Mouse (Mus musculus) neural tube, postnatal 0 days (tissue): ENCODE measurements around the gene Krt19. TPM values are rescaled to one million over a fixed set of nuclear protein-coding genes. Genes with fewer than 3 reads are reported as not detected.

Source experiments
- polyA plus RNA-seq: library from polyadenylated mRNA; unstranded; fragments of >200 nt; fragmentation: Nextera tagmentation; extraction: Ambion mirVana; gene quantifications from 2 replicates; pipeline ENCODE4 v1.2.1, GENCODE M21; 2015

Gene Krt19
- polyA plus RNA-seq = 5.0 and 6.1 TPM in 2 replicates

DNA sequence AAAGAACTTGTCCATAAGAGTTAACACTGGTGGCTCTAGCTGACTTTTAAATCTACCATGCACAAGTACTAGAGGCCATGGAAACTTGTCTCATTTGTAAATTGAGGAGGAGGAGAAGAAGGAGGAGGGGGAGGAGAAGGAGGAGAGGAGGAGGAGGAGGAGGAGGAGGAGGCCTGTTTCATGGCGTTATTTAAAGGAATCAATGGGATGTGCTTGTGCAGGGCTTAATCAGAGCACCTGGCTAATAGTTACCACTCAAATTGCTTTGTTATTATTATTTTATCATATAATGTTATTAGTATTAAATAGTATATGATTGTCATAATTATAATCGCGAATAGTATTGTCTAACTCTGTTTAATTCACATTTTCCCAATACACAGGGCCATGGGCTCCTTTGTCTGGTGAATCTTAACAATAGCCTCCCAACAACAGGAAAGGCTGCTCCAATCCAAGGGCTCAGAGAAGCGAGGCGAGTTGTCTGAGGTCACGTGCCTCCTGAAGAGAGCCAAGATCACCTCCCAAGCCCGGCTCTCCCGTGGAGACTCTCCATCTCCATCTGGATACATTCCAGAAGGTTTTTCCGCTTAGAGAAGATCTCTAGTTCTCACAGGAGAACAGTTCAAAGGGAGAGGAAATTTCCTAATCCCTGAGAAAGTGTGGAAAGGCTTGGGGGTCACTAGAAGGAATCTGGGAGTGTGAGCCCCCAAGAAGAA lies at the start of gene Krt19:
TSS of gene Krt19 (minus strand) at position 51 of the 716 bp plus-strand sequence.

GRCm38 (mm10) chr11:100192992-100193391 lies 44.5 kb upstream of the Krt19 start, which contains the start of gene Krt9:
Krt9 (minus strand) TSS chr11:100193246.

DNA sequence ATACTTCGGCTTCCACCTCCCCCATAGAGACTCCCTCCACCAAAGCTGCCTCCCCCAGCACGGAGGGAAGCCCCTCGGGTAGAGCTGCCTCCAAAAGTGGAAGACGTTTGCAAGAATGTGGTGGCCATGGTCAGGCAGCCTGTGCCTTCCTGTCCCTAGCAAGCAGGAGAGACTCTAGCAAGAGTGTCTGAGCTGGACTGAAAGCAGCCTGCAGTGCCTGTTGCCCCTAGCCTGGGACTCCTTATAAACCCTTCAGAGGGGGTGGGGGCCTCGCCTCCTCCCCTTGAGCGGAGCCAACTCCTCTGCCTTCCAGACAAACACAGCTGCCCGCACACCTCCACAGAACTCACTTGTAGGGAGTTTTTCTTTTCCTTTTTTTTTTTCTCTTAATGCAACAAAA lies 12.7 kb downstream of the Krt19 start, which contains the start of gene Krt15:
TSS of gene Krt15 (minus strand) at position 198 of the 400 bp plus-strand sequence.

DNA sequence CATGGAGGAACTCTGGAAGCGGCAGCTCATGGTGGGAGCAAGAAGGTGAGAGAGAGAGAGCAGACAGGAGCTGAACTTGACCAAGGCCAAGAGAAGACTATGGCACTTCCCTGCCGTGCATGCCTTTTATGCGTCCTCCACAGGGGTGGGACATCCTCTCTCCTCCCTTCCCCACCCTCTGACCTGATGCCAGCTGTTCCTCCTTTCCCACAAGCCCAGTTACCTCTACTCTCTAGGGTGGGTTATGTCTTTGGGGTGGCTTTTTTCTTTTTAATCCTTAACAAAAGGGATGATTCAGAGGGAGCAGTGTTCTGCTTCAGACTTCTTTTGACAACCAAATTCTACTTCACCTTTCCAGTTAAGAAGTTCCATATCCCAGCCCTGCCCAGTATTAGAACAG lies 27.0 kb downstream of the Krt19 start, which contains the start of gene Krt13:
TSS of gene Krt13 (minus strand) at position 101 of the 400 bp plus-strand sequence.

DNA sequence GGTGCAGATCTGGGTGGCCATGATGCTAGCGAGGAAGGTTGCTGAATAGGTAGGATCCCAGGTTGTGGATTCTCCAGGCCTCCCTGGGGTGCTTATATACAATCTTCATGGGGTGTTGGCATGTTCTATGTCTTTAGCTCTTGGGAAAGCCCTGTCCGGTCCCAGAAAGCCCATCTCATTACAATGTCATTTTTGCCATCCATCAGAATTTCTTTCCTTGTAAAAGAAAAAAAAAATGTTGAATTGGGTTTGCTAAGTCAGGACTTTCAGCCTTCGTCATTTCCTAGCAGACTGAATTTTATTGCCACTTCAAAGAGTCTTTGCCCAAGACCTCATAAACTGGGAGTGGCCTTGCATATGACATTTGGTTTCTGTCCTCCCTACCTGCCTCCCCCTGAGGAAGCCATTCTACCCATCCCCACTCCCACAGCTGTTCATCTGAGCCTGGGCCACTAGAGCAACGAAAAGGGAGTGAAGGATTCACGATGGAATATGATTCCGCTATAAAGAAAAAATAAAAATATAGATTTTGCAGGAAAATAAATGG lies 42.8 kb downstream of the Krt19 start, which contains the start of gene Krt36:
TSS of gene Krt36 (minus strand) at position 51 of the 547 bp plus-strand sequence.

GRCm38 (mm10) chr11:100096141-100096540 lies 52.3 kb downstream of the Krt19 start, which contains the start of gene Krt35:
Krt35 (minus strand) TSS chr11:100096241.

Other genes with a start within 250 kb of the Krt19 start
- gene Krtap31-1, start 240.7 kb downstream of the Krt19 start, polyA plus RNA-seq = not detected in 2 replicates
- gene Gm11565, start 233.9 kb downstream of the Krt19 start, polyA plus RNA-seq = not detected in 2 replicates
- not detected in 2 replicates for gene Krtap31-2, start 212.4 kb downstream of the Krt19 start, polyA plus RNA-seq
- not detected in 2 replicates for gene Krtap9-5, start 200.2 kb downstream of the Krt19 start, polyA plus RNA-seq
- gene Krtap29-1, start 169.6 kb downstream of the Krt19 start, polyA plus RNA-seq = not detected in 2 replicates
- gene Krtap16-1, start 162.1 kb downstream of the Krt19 start, polyA plus RNA-seq = 0.15 TPM in 2 replicates
- 3.1 and 3.3 TPM in 2 replicates for gene Krtap17-1, start 154.7 kb downstream of the Krt19 start, polyA plus RNA-seq
- not detected in 2 replicates for gene Krt33a, start 132.5 kb downstream of the Krt19 start, polyA plus RNA-seq
- 0.14 and 0.22 TPM in 2 replicates for gene Krt33b, start 118.8 kb downstream of the Krt19 start, polyA plus RNA-seq
- gene Krt34, start 107.1 kb downstream of the Krt19 start, polyA plus RNA-seq = 0.09 TPM in 1 of 2 replicates, not detected in the other
- gene Krt31, start 98.1 kb downstream of the Krt19 start, polyA plus RNA-seq = not detected in 2 replicates
- gene Krt32, start 60.4 kb downstream of the Krt19 start, polyA plus RNA-seq = not detected in 2 replicates
- gene Krt35, start 52.4 kb downstream of the Krt19 start, polyA plus RNA-seq = 0.19 and 0.25 TPM in 2 replicates
- 0.09 TPM in 1 of 2 replicates, not detected in the other for gene Krt36, start 43.0 kb downstream of the Krt19 start, polyA plus RNA-seq
- gene Krt13, start 27.1 kb downstream of the Krt19 start, polyA plus RNA-seq = 0.18 and 0.27 TPM in 2 replicates
- 0.13 and 0.25 TPM in 2 replicates for gene Krt15, start 12.7 kb downstream of the Krt19 start, polyA plus RNA-seq
- gene Krt9, start 44.6 kb upstream of the Krt19 start, polyA plus RNA-seq = 0.09 and 0.15 TPM in 2 replicates
- 0.54 and 0.75 TPM in 2 replicates for gene Krt14, start 58.9 kb upstream of the Krt19 start, polyA plus RNA-seq
- gene Krt16, start 100.2 kb upstream of the Krt19 start, polyA plus RNA-seq = not detected in 2 replicates
- gene Krt17, start 112.4 kb upstream of the Krt19 start, polyA plus RNA-seq = 1.7 and 3.1 TPM in 2 replicates
- gene Krt42, start 121.2 kb upstream of the Krt19 start, polyA plus RNA-seq = 0.17 and 0.25 TPM in 2 replicates
- 1,292 and 1,377 TPM in 2 replicates for gene Eif1, start 171.2 kb upstream of the Krt19 start, polyA plus RNA-seq
- gene Gast, start 185.7 kb upstream of the Krt19 start, polyA plus RNA-seq = 0.59 TPM in 1 of 2 replicates, not detected in the other
- 386 and 429 TPM in 2 replicates for gene Hap1, start 207.5 kb upstream of the Krt19 start, polyA plus RNA-seq
- gene Jup, start 249.1 kb upstream of the Krt19 start, polyA plus RNA-seq = 30.2 and 33.8 TPM in 2 replicates